Mouse (Mus musculus): ENCODE measurements around the gene Gemin4.

- no peak for TF ChIP-seq CTCF (IDR thresholded peaks at IDR 0.05; ENCODE audit: control insufficient read depth, insufficient read depth, insufficient read length)
- TF ChIP-seq USF1 (IDR thresholded peaks at IDR 0.05; ENCODE audit: low read depth): no peak
These were observed 29.0 kb upstream of the Gemin4 start for GRCm38 (mm10) chr11:76246439-76246838.

All from C2C12 (cell line).